Mouse (Mus musculus) lung, embryonic 16.5 days (tissue): ENCODE results near the gene Echdc1. TPM values are rescaled to one million over a fixed set of nuclear protein-coding genes. Genes with fewer than 3 reads are reported as not detected.
A peak's percentile ranks its signal among the peaks of the same experiment; 100 is the strongest.

Experiments
- ATAC-seq: fragments of 200-750 bp; cut with Nextera tagmentation; 2 replicates; pipeline ENCODE4 v1.8.0; 2017; ENCODE audit warnings: low read depth, mild to moderate bottlenecking, moderate library complexity
- H3K27ac ChIP-seq: fragments of 300-500 bp; sonication (generic); 2 replicates; pipeline ENCODE4 v1.5.1; 2014; ENCODE audit warnings: mild to moderate bottlenecking, control low read depth, low read length
- H3K27me3 ChIP-seq: fragments of 300-500 bp; sonication (generic); 2 replicates; pipeline ENCODE4 v1.6.1; 2014; ENCODE audit warnings: low read depth, low read length, mixed read lengths; ENCODE audit not compliant: control insufficient read depth, insufficient read depth
- H3K36me3 ChIP-seq: fragments of 300-500 bp; sonication (generic); 2 replicates; pipeline ENCODE4 v1.6.1; 2014; ENCODE audit warnings: low read length; ENCODE audit not compliant: control insufficient read depth, insufficient read depth
- H3K4me1 ChIP-seq: fragments of 300-500 bp; sonication (generic); replicated peaks from 2 replicates; pipeline ENCODE4 v1.6.1; 2014; ENCODE audit warnings: low read length, mixed read lengths; ENCODE audit not compliant: control insufficient read depth, insufficient read depth
- H3K4me2 ChIP-seq: fragments of 300-500 bp; sonication (generic); 2 replicates; pipeline ENCODE4 v1.6.1; 2014; ENCODE audit warnings: low read depth, low read length, control low read depth
- H3K4me3 ChIP-seq: fragments of 300-500 bp; sonication (generic); 2 replicates; pipeline ENCODE4 v1.5.1; 2014; ENCODE audit warnings: mild to moderate bottlenecking, low read length, control low read depth
- H3K9ac ChIP-seq: fragments of 300-500 bp; sonication (generic); 2 replicates; pipeline ENCODE4 v1.6.1; 2014; ENCODE audit warnings: low read length, control low read depth
- H3K9me3 ChIP-seq: fragments of 300-500 bp; sonication (generic); 2 replicates; pipeline ENCODE4 v1.6.1; 2016; ENCODE audit warnings: low read length; ENCODE audit not compliant: control insufficient read depth
- WGBS: fragments of 180-500 bp; shearing (Covaris S2); extraction: QIAGEN DNeasy Blood & Tissue Kit; methylation state at CpG from one replicate; pipeline ENCODE4 v1.1.7; 2014; 5-methylcytosine and 5-hydroxymethylcytosine counted together
- polyA plus RNA-seq: library from polyadenylated mRNA; unstranded; fragments of >200 nt; fragmentation: Nextera tagmentation; extraction: Ambion mirVana; gene quantifications from 2 replicates; pipeline ENCODE4 v1.2.1, GENCODE M21; 2015

Gene Echdc1
- 21.2 and 22.6 TPM in 2 replicates for polyA plus RNA-seq

DNA sequence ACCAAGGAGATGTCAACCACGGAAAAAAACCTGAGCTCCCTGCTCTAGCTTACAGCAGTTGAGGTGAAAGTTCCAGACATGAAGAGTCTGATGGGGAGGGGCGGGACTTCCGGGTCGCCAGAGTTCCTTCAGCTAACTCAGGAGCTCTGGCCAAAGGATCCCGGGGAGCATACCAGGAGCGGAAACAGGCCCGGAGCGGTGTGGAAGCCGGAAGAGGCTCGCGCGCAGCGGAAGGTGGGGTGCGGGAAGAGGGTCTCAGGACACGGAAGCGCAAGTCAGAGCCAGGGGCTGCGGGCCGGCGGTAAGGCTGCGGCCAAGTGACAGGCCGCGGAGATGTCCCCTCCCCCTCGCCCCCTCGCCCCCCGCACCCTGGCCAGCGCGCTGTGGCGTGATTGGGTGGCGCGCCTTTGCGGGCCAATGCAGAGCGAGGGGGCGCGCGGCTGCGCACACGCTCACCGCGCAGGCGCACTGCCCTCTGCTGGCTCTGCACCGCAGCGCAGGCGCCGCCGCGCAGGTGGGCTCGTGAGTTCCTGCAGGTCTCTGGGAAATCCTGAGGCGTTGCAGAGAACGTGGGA is at the start of gene Echdc1:
Gene Echdc1 (plus strand): TSS at position 103 of the 575 bp plus-strand sequence.
- Histone ChIP-seq H3K9ac (peak within 1 kb of the TSS; percentile 85), H3K27me3 (no peaks in the 10 kb centered on the region), H3K4me3 (peak within 1 kb of the TSS; percentile 61), H3K9me3 (no peaks in the 10 kb centered on the region), H3K4me1 (0 out of 2 replicates have a peak, but pooled peaks cover 4% of the 10 kb centered on the region), H3K4me2 (peak within 1 kb of the TSS; percentile 70), H3K27ac (peak within 1 kb of the TSS; percentile 86), H3K36me3 (no peaks in the 10 kb centered on the region)
- under 1% methylated on average over 43 of the region's 49 CpGs for WGBS
- ATAC-seq: peak; percentile 98

DNA sequence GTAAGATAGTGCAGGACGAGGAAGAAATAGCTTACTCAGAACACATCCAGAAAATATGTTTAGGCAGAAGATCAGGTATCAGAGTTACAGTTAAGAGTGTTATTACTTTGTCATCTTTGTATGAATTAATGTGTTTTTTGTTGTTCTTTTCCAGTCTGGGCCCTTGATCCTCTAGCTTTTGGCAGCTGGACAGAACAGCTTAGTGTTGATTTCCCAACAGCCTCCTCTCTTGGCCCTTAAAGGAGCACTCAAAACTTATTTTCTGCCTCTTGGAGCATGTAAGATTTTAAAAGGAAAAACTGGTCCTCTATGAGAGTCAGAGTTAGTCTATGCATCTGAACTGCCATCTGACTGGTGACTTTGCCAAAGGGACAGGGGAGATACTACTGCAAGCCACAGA is 31.2 kb upstream of the Echdc1 start:
- ATAC-seq: no peak
- Histone ChIP-seq H3K36me3 (no peaks in the 10 kb centered on the region), H3K4me1 (no peaks in the 10 kb centered on the region), H3K27ac (no peak overlapping the region), H3K4me3 (no peak overlapping the region), H3K4me2 (no peak overlapping the region), H3K27me3 (no peaks in the 10 kb centered on the region), H3K9ac (no peak overlapping the region), H3K9me3 (no peaks in the 10 kb centered on the region)
- 57% methylated on average over 1 of the region's 1 CpGs for WGBS

DNA sequence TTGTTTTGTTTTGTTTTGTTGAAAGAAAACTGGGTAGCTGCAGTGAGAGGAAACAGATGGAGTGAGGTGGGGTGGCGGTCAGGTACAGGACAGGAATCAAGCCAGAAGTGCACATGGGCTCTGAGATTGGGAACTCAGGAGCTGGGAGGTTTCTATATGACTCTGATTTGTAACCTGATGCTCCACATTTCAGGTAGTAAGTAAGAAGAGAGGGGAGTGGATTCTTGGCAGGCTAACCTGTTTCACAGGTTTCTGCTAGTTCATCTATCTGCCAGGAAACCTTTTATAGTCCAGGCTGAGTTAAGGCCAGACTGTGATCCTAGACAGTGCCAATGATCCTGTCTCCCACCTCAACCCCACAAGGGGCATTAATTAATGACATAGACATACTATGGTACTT is 27.2 kb upstream of the Echdc1 start:
- H3K4me2 ChIP-seq: no peak overlapping the region
- H3K27me3 ChIP-seq: no peaks in the 10 kb centered on the region
- no peak overlapping the region for H3K4me3 ChIP-seq
- H3K9me3 ChIP-seq: no peaks in the 10 kb centered on the region
- 67% methylated on average over 1 of the region's 1 CpGs for whole genome bisulfite sequencing
- H3K36me3 ChIP-seq: no peaks in the 10 kb centered on the region
- ATAC-seq: peak; percentile 79
- no peak overlapping the region for H3K27ac ChIP-seq
- no peak overlapping the region for H3K9ac ChIP-seq
- no peaks in the 10 kb centered on the region for H3K4me1 ChIP-seq

DNA sequence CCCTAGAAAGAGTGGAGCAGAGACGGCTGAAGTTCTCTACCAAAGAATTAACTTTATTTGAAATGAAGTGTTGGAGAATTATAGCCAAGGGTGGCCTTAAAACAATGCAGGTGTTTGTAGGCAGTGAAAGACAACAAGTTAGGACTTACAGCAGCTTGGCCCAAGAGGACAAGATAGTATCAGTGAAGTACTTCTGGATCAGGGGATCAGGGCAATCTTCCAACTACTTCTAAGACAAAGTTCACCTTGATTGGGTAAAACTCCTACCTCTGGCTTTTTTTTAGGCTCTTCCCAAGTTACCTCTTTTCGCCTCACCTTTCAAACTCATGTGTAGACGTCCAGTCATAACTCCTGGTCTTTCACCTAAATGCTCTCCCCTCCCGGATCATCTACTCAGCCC is 10.7 kb upstream of the Echdc1 start:
- ATAC-seq: no peak
- Histone ChIP-seq H3K36me3 (no peaks in the 10 kb centered on the region), H3K4me3 (no peak overlapping the region), H3K27me3 (no peaks in the 10 kb centered on the region), H3K9ac (no peak overlapping the region), H3K4me2 (no peak overlapping the region), H3K4me1 (0 out of 2 replicates have a peak, but pooled peaks cover 5% of the 10 kb centered on the region), H3K27ac (no peak overlapping the region), H3K9me3 (no peaks in the 10 kb centered on the region)
- WGBS: 84% methylated on average over 4 of the region's 4 CpGs

DNA sequence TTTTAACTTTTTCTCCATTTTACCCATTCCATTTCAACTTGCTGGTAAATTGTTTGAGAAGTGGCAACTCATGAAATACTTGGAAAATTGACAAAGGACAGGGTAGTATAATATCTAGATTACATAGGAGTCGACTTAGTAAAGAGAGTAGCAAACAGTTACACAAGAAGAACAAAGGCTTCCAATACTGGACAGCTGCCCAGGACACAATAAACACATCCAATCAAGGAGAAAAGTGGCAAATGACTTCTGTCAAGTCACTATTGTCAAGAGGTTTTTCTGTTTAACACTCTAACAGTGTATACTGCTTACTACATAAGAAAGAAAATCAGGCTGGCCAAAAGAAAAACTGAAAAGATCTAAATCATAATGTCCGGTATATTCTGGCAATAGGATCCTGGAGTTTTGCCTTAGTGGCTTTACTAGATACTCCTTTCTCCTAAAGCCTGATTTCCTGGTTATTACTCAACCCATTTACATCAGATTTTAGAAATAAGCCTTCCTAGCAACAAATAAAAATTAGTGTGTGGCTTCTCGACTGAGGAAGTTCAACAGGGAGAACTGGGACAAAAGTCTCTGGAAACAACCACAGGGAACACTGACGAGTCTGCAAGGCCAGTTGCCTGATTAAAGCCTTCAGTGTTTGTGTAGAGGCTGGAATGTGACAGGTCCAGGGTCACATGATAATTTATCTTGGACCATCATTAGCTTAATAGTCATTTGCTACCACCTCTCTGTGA is 1.3 kb upstream of the Echdc1 start:
- Histone ChIP-seq H3K27ac (no peak overlapping the region), H3K4me3 (no peak overlapping the region), H3K27me3 (no peaks in the 10 kb centered on the region), H3K9me3 (no peaks in the 10 kb centered on the region), H3K4me1 (0 out of 2 replicates have a peak, but pooled peaks cover 4% of the 10 kb centered on the region), H3K9ac (no peak overlapping the region), H3K36me3 (no peaks in the 10 kb centered on the region), H3K4me2 (0 out of 2 replicates have a peak overlapping the region, but pooled peaks have one; percentile 1)
- ATAC-seq: peak; percentile 3; the same call in 1 of the 2 replicates
- 45% methylated on average over 4 of the region's 4 CpGs for WGBS

DNA sequence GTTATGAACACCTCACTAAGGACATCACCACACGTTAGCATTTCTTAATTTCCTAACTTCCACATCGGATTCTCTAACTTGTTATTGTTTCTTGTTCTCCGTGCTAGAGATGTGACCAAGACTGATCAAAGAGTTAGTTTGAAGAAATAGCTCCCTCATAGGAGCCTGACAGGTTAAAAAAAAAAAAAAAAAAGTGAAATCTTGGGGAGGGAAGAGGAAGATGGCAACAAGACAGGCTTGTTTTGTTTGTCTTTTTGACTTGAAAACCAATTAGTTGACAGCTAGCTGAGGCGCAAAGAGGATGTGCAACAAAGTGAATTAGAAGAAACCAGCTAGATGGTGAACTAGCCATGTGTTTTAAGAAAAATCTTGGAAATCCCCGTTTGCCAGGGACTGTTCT is 939 bp downstream of the Echdc1 start:
- peak overlapping the region; percentile 85 for H3K9ac ChIP-seq
- H3K4me1 ChIP-seq: 0 out of 2 replicates have a peak, but pooled peaks cover 4% of the 10 kb centered on the region
- H3K36me3 ChIP-seq: no peaks in the 10 kb centered on the region
- H3K9me3 ChIP-seq: no peaks in the 10 kb centered on the region
- H3K27ac ChIP-seq: no peak overlapping the region
- ATAC-seq: no peak
- WGBS: 32% methylated on average over 5 of the region's 5 CpGs
- H3K27me3 ChIP-seq: no peaks in the 10 kb centered on the region
- peak overlapping the region; percentile 61 for H3K4me3 ChIP-seq
- H3K4me2 ChIP-seq: peak overlapping the region; percentile 70

DNA sequence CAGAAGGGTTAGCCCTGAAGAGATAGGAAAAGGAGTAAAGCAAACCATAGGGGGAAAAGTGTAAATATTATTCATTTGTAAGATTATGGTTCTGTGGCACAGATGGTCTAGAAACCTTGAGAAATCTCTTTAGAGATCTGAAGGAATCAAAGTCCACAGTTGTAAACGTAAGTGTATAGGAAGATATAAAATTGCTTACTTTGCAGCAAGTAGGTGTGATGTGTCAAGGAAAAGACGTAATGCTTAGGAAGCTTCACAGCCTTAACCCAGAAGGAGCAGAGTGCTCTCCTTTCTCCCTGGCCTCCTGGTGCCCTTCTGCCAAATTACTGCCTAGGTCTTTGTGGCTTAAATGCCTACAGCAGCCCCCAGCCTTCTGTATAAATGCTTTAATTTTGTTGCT is 11.9 kb downstream of the Echdc1 start:
- no peak for ATAC-seq
- H3K36me3 ChIP-seq: no peaks in the 10 kb centered on the region
- no peak overlapping the region for H3K9ac ChIP-seq
- no peak overlapping the region for H3K4me3 ChIP-seq
- no peak overlapping the region for H3K27ac ChIP-seq
- no peaks in the 10 kb centered on the region for H3K4me1 ChIP-seq
- H3K4me2 ChIP-seq: no peak overlapping the region
- no peaks in the 10 kb centered on the region for H3K9me3 ChIP-seq
- H3K27me3 ChIP-seq: no peaks in the 10 kb centered on the region
- 79% methylated on average over 2 of the region's 2 CpGs for WGBS

DNA sequence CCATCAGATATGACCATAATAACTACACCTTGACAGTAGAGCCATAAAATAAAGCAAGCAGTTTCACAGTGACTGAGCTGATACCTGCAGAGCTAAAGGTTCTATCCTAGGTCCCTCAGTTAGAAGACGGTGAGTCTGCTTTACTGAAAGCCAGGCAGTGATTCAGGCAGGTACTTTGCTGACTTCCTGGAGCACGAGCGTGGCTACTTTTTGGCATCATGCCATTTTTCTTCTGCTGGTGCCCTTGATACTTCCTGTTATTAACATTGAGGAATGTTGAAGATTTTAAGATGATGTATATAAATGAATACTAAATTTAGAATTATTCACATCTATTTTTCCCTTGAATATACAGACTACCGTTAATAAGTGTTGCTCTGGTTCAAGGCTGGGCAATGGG is 20.9 kb downstream of the Echdc1 start:
- H3K9ac ChIP-seq: no peak overlapping the region
- WGBS: 30% methylated on average over 4 of the region's 4 CpGs
- no peaks in the 10 kb centered on the region for H3K9me3 ChIP-seq
- H3K4me2 ChIP-seq: no peak overlapping the region
- no peak overlapping the region for H3K27ac ChIP-seq
- ATAC-seq: no peak
- H3K36me3 ChIP-seq: no peaks in the 10 kb centered on the region
- H3K4me3 ChIP-seq: no peak overlapping the region
- no peaks in the 10 kb centered on the region for H3K27me3 ChIP-seq
- H3K4me1 ChIP-seq: no peaks in the 10 kb centered on the region

DNA sequence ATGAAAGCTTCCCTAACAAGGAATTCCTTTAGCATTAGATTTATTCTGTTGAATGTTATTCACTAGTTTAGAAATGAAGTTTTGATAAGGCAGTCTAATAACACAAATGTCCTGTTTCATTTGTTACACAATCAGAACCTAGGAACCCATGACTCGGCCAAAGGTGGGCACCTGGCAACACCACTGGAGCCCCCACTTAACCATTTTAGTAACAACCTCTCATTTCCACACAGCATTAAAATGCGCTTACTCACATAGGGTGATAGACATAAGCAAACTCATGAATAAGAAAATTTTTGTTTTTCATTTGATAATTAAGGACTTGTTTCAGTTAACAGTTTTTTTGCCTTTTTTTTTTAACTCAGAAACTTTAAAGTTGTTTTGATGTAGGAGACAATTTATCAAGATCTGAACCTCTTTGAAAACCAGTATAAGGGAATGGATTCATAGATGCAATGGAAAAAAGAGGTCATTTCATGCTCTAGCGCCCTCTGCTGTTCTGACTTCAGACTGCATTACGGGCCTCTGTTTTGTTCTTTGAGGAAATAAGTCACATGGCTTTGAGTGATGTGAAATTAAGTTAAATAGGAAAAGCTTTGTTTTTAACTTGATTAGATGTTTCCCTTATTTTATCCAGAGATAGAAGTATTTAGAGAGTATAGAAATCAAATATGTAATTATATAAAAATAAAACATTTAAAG is 25.5 kb downstream of the Echdc1 start:
- H3K27me3 ChIP-seq: no peaks in the 10 kb centered on the region
- 50% methylated on average over 4 of the region's 4 CpGs for WGBS
- no peak overlapping the region for H3K4me2 ChIP-seq
- H3K4me3 ChIP-seq: no peak overlapping the region
- H3K4me1 ChIP-seq: no peaks in the 10 kb centered on the region
- 0 out of 2 replicates have a peak, but pooled peaks cover 2% of the 10 kb centered on the region for H3K36me3 ChIP-seq
- H3K9me3 ChIP-seq: no peaks in the 10 kb centered on the region
- no peak overlapping the region for H3K27ac ChIP-seq
- ATAC-seq: no peak
- no peak overlapping the region for H3K9ac ChIP-seq
